Mouse (Mus musculus) hindbrain, embryonic 11.5 days (tissue): ENCODE results near the gene Chchd1. TPM values are rescaled to one million over a fixed set of nuclear protein-coding genes. Genes with fewer than 3 reads are reported as not detected.
"Not testable (repeated sequence)": the region's sequence is repeated elsewhere in the genome, so short reads cannot be mapped to it uniquely, and the experiment has no call there.

Experiments used
- ATAC-seq: fragments of 200-750 bp; cut with Nextera tagmentation; 2 replicates; pipeline ENCODE4 v1.8.0; 2017; ENCODE audit warnings: mild to moderate bottlenecking, moderate TSS enrichment, moderate library complexity; ENCODE audit not compliant: low FRiP score
- DNase-seq: peaks from one replicate; pipeline ENCODE4 v3.0.0-alpha.2; 2015; ENCODE audit warnings: low spot score
- H3K27ac ChIP-seq: fragments of 300-500 bp; sonication (generic); 2 replicates; pipeline ENCODE4 v1.5.1; 2014; ENCODE audit warnings: mild to moderate bottlenecking, low read depth, low read length
- H3K27me3 ChIP-seq: fragments of 300-500 bp; sonication (generic); 2 replicates; pipeline ENCODE4 v1.6.1; 2014; ENCODE audit warnings: mild to moderate bottlenecking, low read length, moderate library complexity, mixed read lengths; ENCODE audit not compliant: control insufficient read depth, insufficient read depth
- H3K36me3 ChIP-seq: fragments of 300-500 bp; sonication (generic); 2 replicates; pipeline ENCODE4 v1.6.1; 2014; ENCODE audit warnings: mild to moderate bottlenecking, low read length, moderate library complexity, mixed read lengths; ENCODE audit not compliant: control insufficient read depth, insufficient read depth
- H3K4me1 ChIP-seq: fragments of 300-500 bp; sonication (generic); replicated peaks from 2 replicates; pipeline ENCODE4 v1.6.1; 2014; ENCODE audit warnings: low read length, mixed read lengths; ENCODE audit not compliant: control insufficient read depth, insufficient read depth
- H3K4me2 ChIP-seq: fragments of 300-500 bp; sonication (generic); replicated peaks from 2 replicates; pipeline ENCODE4 v1.6.1; 2014; ENCODE audit warnings: mild to moderate bottlenecking, low read depth, low read length
- H3K4me3 ChIP-seq: fragments of 300-500 bp; sonication (generic); 2 replicates; pipeline ENCODE4 v1.5.1; 2014; ENCODE audit warnings: low read depth, low read length
- H3K9ac ChIP-seq: fragments of 300-500 bp; sonication (generic); 2 replicates; pipeline ENCODE4 v1.6.1; 2014; ENCODE audit warnings: low read depth, low read length
- H3K9me3 ChIP-seq: fragments of 300-500 bp; sonication (generic); 2 replicates; pipeline ENCODE4 v1.6.1; 2016; ENCODE audit warnings: low read length; ENCODE audit not compliant: control insufficient read depth
- WGBS: fragments of 180-500 bp; shearing (Covaris S2); extraction: QIAGEN DNeasy Blood & Tissue Kit; methylation state at CpG from one replicate; pipeline ENCODE4 v1.1.7; 2014; 5-methylcytosine and 5-hydroxymethylcytosine counted together
- polyA plus RNA-seq: library from polyadenylated mRNA; unstranded; fragments of >200 nt; fragmentation: Nextera tagmentation; extraction: Ambion mirVana; gene quantifications from 2 replicates; pipeline ENCODE4 v1.2.1, GENCODE M21; 2014

Gene Chchd1
- polyA plus RNA-seq, 1 experiment from 2014 or later: 223 TPM

DNA sequence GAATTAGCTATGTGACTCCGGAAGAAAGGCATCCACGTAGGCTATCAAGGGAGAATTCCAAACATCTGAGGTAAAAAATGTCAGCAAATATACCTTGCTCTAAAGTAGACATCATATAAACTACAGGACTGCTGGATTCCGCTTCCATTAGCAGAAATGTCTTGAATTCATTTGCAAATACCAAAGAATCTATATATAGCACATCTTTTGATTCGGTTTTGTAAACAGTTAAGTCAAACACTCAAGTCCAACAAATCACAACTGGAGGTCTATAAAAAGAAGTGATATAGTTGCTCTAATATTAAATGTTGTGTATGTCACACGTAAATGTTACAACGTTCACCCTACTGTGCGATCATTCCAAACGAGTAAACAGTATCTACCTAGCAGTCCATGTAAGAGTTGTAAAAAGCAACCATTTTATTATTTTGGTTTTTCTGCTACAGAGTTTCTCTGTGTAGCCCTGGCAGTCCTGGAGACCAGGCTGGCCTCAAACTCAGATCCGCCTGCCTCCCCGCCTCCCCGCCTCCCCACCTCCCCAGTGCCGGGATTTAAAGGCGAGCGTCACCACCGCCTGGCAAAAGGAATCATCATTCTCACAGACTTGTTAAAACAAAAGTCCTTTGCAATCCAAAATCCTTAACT lies 588 bp upstream of the Chchd1 start:
- H3K4me1 ChIP-seq: 0 out of 2 replicates have a peak, but pooled peaks cover 4% of the 10 kb centered on the region
- ATAC-seq (peak; percentile 32), DNase-seq (no peak)
- H3K27ac ChIP-seq: peak overlapping the region; percentile 77
- H3K4me2 ChIP-seq: peak overlapping the region; percentile 56
- peak overlapping the region; percentile 88 for H3K9ac ChIP-seq
- H3K36me3 ChIP-seq: no peaks in the 10 kb centered on the region
- WGBS: 16% methylated on average over 15 of the region's 15 CpGs
- no peaks in the 10 kb centered on the region for H3K9me3 ChIP-seq
- H3K4me3 ChIP-seq: peak overlapping the region; percentile 71
- H3K27me3 ChIP-seq: no peaks in the 10 kb centered on the region

GRCm38 (mm10) chr14:20703461-20703860 lies 655 bp downstream of the Chchd1 start:
- peak overlapping the region; percentile 77 for H3K27ac ChIP-seq
- not testable (repeated sequence) for H3K27me3 ChIP-seq, DNase-seq, H3K4me1 ChIP-seq, H3K9me3 ChIP-seq, ATAC-seq, H3K36me3 ChIP-seq
- 11% methylated on average over 8 of the region's 8 CpGs for WGBS
- peak overlapping the region; percentile 71 for H3K4me3 ChIP-seq
- H3K4me2 ChIP-seq: peak overlapping the region; percentile 56
- H3K9ac ChIP-seq: peak overlapping the region; percentile 88

GRCm38 (mm10) chr14:20707201-20708190 lies 4.7 kb downstream of the Chchd1 start, which contains the start of gene Zswim8:
Gene Zswim8, plus strand, starts transcription at chr14:20707552.
- ATAC-seq (peak; percentile 95), DNase-seq (peak; percentile 93)
- Histone ChIP-seq H3K27ac (peak within 1 kb of the TSS; percentile 82), H3K9ac (peak within 1 kb of the TSS; percentile 96), H3K4me1 (peaks cover 4% of the 10 kb centered on the region), H3K36me3 (0 out of 2 replicates have a peak, but pooled peaks cover 2% of the 10 kb centered on the region), H3K4me2 (peak within 1 kb of the TSS; percentile 79), H3K27me3 (no peaks in the 10 kb centered on the region), H3K4me3 (peak within 1 kb of the TSS; percentile 99), H3K9me3 (no peaks in the 10 kb centered on the region)
- under 1% methylated on average over 76 of the region's 80 CpGs for WGBS

DNA sequence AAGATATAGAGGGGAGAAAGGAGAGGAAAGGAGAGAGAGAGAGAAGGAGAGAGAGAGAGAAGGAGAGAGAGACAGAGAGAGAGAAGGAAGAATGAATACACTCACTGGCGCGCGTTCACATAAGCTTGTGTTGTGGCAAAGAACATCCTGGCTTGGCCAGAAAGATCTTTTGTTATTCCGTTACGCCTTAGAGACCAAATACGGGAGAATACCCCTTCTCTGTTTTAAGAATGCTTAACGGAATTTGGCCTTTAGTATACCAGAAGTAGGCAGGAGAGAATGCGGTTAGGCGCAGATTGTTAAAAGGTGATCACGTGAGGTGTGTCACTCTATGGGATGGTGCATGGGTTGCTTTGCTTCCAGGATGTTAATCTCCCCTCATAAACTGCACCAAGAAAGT lies 5.4 kb downstream of the Chchd1 start:
- H3K4me1 ChIP-seq: peaks cover 4% of the 10 kb centered on the region
- peaks cover 6% of the 10 kb centered on the region; the same call in 1 of the 2 replicates for H3K36me3 ChIP-seq
- H3K9ac ChIP-seq: peak overlapping the region; percentile 96
- WGBS: 14% methylated on average over 10 of the region's 10 CpGs
- H3K27me3 ChIP-seq: no peaks in the 10 kb centered on the region
- ATAC-seq: no peak
- no peak overlapping the region; the same call in 1 of the 2 replicates for H3K27ac ChIP-seq
- H3K4me2 ChIP-seq: peak overlapping the region; percentile 79
- no peaks in the 10 kb centered on the region for H3K9me3 ChIP-seq
- H3K4me3 ChIP-seq: peak overlapping the region; percentile 99
- no peak for DNase-seq

GRCm38 (mm10) chr14:20713832-20714231 lies 11.0 kb downstream of the Chchd1 start:
- Histone ChIP-seq H3K4me1 (peaks cover 1% of the 10 kb centered on the region), H3K36me3 (peaks cover 30% of the 10 kb centered on the region), H3K9me3 (no peaks in the 10 kb centered on the region), H3K4me3 (no peak overlapping the region), H3K9ac (no peak overlapping the region), H3K27me3 (no peaks in the 10 kb centered on the region), H3K4me2 (no peak overlapping the region), H3K27ac (no peak overlapping the region)
- WGBS: 82% methylated on average over 11 of the region's 11 CpGs
- DNase-seq (no peak), ATAC-seq (no peak)

- Histone ChIP-seq H3K36me3 (peaks cover 25% of the 10 kb centered on the region), H3K4me2 (no peak overlapping the region), H3K27ac (no peak overlapping the region), H3K9me3 (no peaks in the 10 kb centered on the region), H3K27me3 (no peaks in the 10 kb centered on the region), H3K9ac (no peak overlapping the region), H3K4me1 (no peaks in the 10 kb centered on the region), H3K4me3 (no peak overlapping the region)
- DNase-seq: no peak
- ATAC-seq: no peak
- 92% methylated on average over 10 of the region's 10 CpGs for WGBS
Measured at GRCm38 (mm10) chr14:20718443-20718842, 15.6 kb downstream of the Chchd1 start.

GRCm38 (mm10) chr14:20719767-20720166 lies 17.0 kb downstream of the Chchd1 start:
- 94% methylated on average over 12 of the region's 12 CpGs for WGBS
- no peak overlapping the region for H3K4me3 ChIP-seq
- ATAC-seq: no peak
- H3K9ac ChIP-seq: no peak overlapping the region
- H3K27me3 ChIP-seq: no peaks in the 10 kb centered on the region
- no peak overlapping the region for H3K4me2 ChIP-seq
- no peak for DNase-seq
- H3K4me1 ChIP-seq: no peaks in the 10 kb centered on the region
- H3K36me3 ChIP-seq: peaks cover 18% of the 10 kb centered on the region
- H3K9me3 ChIP-seq: no peaks in the 10 kb centered on the region
- no peak overlapping the region for H3K27ac ChIP-seq

GRCm38 (mm10) chr14:20721371-20721770 lies 18.6 kb downstream of the Chchd1 start:
- H3K27me3 ChIP-seq: no peaks in the 10 kb centered on the region
- H3K4me1 ChIP-seq: no peaks in the 10 kb centered on the region
- H3K9me3 ChIP-seq: no peaks in the 10 kb centered on the region
- H3K4me2 ChIP-seq: no peak overlapping the region
- H3K36me3 ChIP-seq: peaks cover 19% of the 10 kb centered on the region
- ATAC-seq (no peak), DNase-seq (no peak)
- H3K4me3 ChIP-seq: no peak overlapping the region
- H3K27ac ChIP-seq: no peak overlapping the region
- H3K9ac ChIP-seq: no peak overlapping the region
- 85% methylated on average over 4 of the region's 4 CpGs for WGBS
